Mouse (Mus musculus) CH12.LX (cell line): ENCODE measurements around the gene Drosha. TPM values are rescaled to one million over a fixed set of nuclear protein-coding genes. Genes with fewer than 3 reads are reported as not detected.
"Not testable (repeated sequence)": the region's sequence is repeated elsewhere in the genome, so short reads cannot be mapped to it uniquely, and the experiment has no call there.

Experiments used
- DNase-seq: peaks from one replicate; pipeline ENCODE4 v3.0.0-alpha.2; 2013; ENCODE audit errors: extremely low read depth
- H3K27ac ChIP-seq: 2 replicates; pipeline ENCODE4 v1.5.1; 2012; ENCODE audit warnings: low read depth, mild to moderate bottlenecking, control low read depth, moderate library complexity; ENCODE audit not compliant: insufficient read depth
- H3K27me3 ChIP-seq: replicated peaks from 2 replicates; pipeline ENCODE3; 2012; ENCODE audit warnings: inconsistent platforms
- H3K36me3 ChIP-seq, 2 experiments: replicated peaks in 1 of 2; 2 replicates each; pipeline versions ENCODE3 to v1.6.1; 2012; ENCODE audit warnings: inconsistent platforms in 1 of 2, low read length in 1 of 2, mild to moderate bottlenecking in 1 of 2, mixed read lengths in 1 of 2, moderate library complexity in 1 of 2; ENCODE audit not compliant: control insufficient read depth in 1 of 2, insufficient read depth in 1 of 2
- H3K4me1 ChIP-seq, 2 experiments: 2 replicates each; pipeline ENCODE4 v1.6.1; 2012; ENCODE audit warnings: inconsistent platforms in 1 of 2, moderate library complexity in 1 of 2; ENCODE audit not compliant: insufficient read depth in 2 of 2, control insufficient read depth in 1 of 2
- H3K4me2 ChIP-seq: 2 replicates; pipeline ENCODE4 v1.6.1; 2012; ENCODE audit warnings: low read depth, mild to moderate bottlenecking, control low read depth; ENCODE audit not compliant: poor library complexity, insufficient read depth, severe bottlenecking
- H3K4me3 ChIP-seq, 3 experiments: fragments of 150-350 bp in 1 of 3; sonication (generic) in 1 of 3; replicated peaks in 1 of 3; 2 replicates each; pipeline versions ENCODE3 to v1.5.1; 2011 to 2012; ENCODE audit warnings: low read depth in 2 of 3, low read length in 2 of 3, mild to moderate bottlenecking in 2 of 3, moderate library complexity in 2 of 3, control low read depth in 1 of 3, improper control_type of control experiment in 1 of 3, inconsistent platforms in 1 of 3, mixed read lengths in 1 of 3; ENCODE audit not compliant: poor library complexity in 1 of 3
- H3K79me2 ChIP-seq: replicated peaks from 2 replicates; pipeline ENCODE4 v1.6.1; 2012; ENCODE audit warnings: mild to moderate bottlenecking, moderate library complexity; ENCODE audit not compliant: control insufficient read depth, poor library complexity, insufficient read depth, severe bottlenecking; ENCODE audit errors: extremely low read depth
- H3K9ac ChIP-seq: 2 replicates; pipeline ENCODE4 v1.6.1; 2012; ENCODE audit warnings: low read depth, mild to moderate bottlenecking, control low read depth, moderate library complexity; ENCODE audit not compliant: insufficient read depth
- H3K9me3 ChIP-seq: replicated peaks from 2 replicates; pipeline ENCODE3; 2012; ENCODE audit warnings: low read length, inconsistent platforms, mixed read lengths
- BHLHE40 ChIP-seq: IDR thresholded peaks from 2 replicates; pipeline ENCODE4 v1.6.1; 2011; ENCODE audit warnings: mild to moderate bottlenecking, low read depth, low read length, improper control_type of control experiment
- CHD1 ChIP-seq: IDR thresholded peaks from 2 replicates; pipeline ENCODE4 v1.6.1; 2012; ENCODE audit warnings: low read depth, low read length, improper control_type of control experiment, inconsistent platforms
- E2F4 ChIP-seq: IDR thresholded peaks from 2 replicates; pipeline ENCODE4 v1.6.1; 2011; ENCODE audit warnings: low read depth, low read length, improper control_type of control experiment; ENCODE audit not compliant: insufficient replicate concordance
- EP300 ChIP-seq: IDR thresholded peaks from 2 replicates; pipeline ENCODE4 v1.6.1; 2011; ENCODE audit warnings: low read length, improper control_type of control experiment
- ETS1 ChIP-seq: conservative IDR thresholded peaks from 2 replicates; pipeline ENCODE4 v1.6.1; 2012; ENCODE audit warnings: low read depth, mild to moderate bottlenecking, inconsistent platforms, low read length, improper control_type of control experiment, moderate library complexity
- KAT2A ChIP-seq: IDR thresholded peaks from 2 replicates; pipeline ENCODE4 v1.6.1; 2012; ENCODE audit warnings: low read length, improper control_type of control experiment, inconsistent platforms; ENCODE audit not compliant: insufficient replicate concordance
- MAFK ChIP-seq: IDR thresholded peaks from 2 replicates; pipeline ENCODE4 v1.6.1; 2011; ENCODE audit warnings: low read length, improper control_type of control experiment; ENCODE audit not compliant: insufficient replicate concordance
- MAX ChIP-seq: IDR thresholded peaks from 2 replicates; pipeline ENCODE4 v1.6.1; 2011; ENCODE audit warnings: low read length, improper control_type of control experiment
- MEF2A ChIP-seq: IDR thresholded peaks from 2 replicates; pipeline ENCODE4 v1.6.1; 2014; ENCODE audit warnings: low read depth, mild to moderate bottlenecking, inconsistent platforms, low read length, improper control_type of control experiment, borderline replicate concordance
- POLR2A ChIP-seq: IDR thresholded peaks from 2 replicates; pipeline ENCODE4 v1.6.1; 2011; ENCODE audit warnings: low read depth, mild to moderate bottlenecking, improper control_type of control experiment, low read length
- SIN3A ChIP-seq: IDR thresholded peaks from 2 replicates; pipeline ENCODE4 v1.6.1; 2012; ENCODE audit warnings: low read length, improper control_type of control experiment, inconsistent platforms
- SMC3 ChIP-seq: IDR thresholded peaks from 2 replicates; pipeline ENCODE4 v1.6.1; 2011; ENCODE audit warnings: low read depth, low read length, improper control_type of control experiment
- TBP ChIP-seq: conservative IDR thresholded peaks from 2 replicates; pipeline ENCODE4 v1.6.1; 2011; ENCODE audit warnings: low read depth, low read length, improper control_type of control experiment
- UBTF ChIP-seq: IDR thresholded peaks from 2 replicates; pipeline ENCODE4 v1.6.1; 2012; ENCODE audit warnings: low read depth, mild to moderate bottlenecking, inconsistent platforms, low read length, improper control_type of control experiment, moderate library complexity
- USF1 ChIP-seq: IDR thresholded peaks from 2 replicates; pipeline ENCODE4 v1.6.1; 2014; ENCODE audit warnings: low read depth, mild to moderate bottlenecking, inconsistent platforms, low read length, improper control_type of control experiment
- ZC3H11A ChIP-seq: IDR thresholded peaks from 2 replicates; pipeline ENCODE4 v1.6.1; 2012; ENCODE audit warnings: low read depth, mild to moderate bottlenecking, inconsistent platforms, low read length, improper control_type of control experiment
- ZKSCAN1 ChIP-seq: IDR thresholded peaks from 2 replicates; pipeline ENCODE4 v1.6.1; 2012; ENCODE audit warnings: low read depth, inconsistent platforms, low read length, improper control_type of control experiment, borderline replicate concordance
- dilution Hi-C: fragments of 300-500 bp; cut with MboI; formaldehyde crosslinking; loops from 2 replicates; pipeline ENCODE4 v1.14.3; 2020; ENCODE audit warnings: low sequenced_read_pairs; ENCODE audit not compliant: extremely low pct_unique_long_range_greater_than_20kb, extremely low pct_ligation_motif_present
- in situ Hi-C: fragments of 300-500 bp; cut with MboI; formaldehyde crosslinking; loops from 3 replicates; pipeline ENCODE4 v1.14.3; 2019; ENCODE audit warnings: low sequenced_read_pairs, low pct_ligation_motif_present, low pct_unique_long_range_greater_than_20kb, mixed read lengths
- polyA plus RNA-seq: library from polyadenylated mRNA; unstranded; fragments of >175 nt; gene quantifications from 2 replicates; pipeline ENCODE4 v1.2.1, GENCODE M21; 2012; ENCODE audit warnings: low read depth; ENCODE audit not compliant: insufficient read length
- total RNA-seq, 2 experiments: library from RNA; depleted of rRNA; stranded (reverse); fragments of 300-350 nt in 1 of 2; fragments of >200 nt in 1 of 2; gene quantifications; 2 replicates each; pipeline ENCODE4 v1.2.3; 2012 to 2014

Gene Drosha
- total and polyA plus RNA-seq, 3 experiments: 23.4 to 81.9 (median 24.8) TPM

DNA sequence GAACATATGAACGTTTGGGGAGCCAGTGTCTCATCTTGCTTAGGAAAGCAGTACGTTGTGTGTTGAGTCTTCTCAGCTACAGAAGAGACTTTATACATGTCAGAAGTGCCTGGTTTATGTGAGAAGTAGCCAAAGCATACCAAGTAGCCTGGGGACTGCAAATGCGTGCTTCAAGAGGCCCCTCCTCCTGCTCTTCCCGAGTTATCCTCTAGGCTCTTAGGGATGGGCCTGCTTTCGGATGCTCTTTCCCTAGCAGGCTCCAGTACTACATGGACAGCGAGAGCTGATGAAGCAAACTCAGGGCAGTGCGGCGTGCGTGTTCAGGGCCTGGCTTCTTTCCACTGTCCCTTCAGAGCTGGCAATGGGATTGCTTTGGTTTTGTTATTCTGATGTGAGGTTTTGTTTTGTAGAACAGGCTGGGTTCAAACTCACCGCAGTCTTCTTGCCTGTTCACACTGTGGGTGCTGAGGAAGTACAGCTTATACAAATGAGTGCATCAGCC lies 91.8 kb downstream of the Drosha start:
- Histone ChIP-seq H3K27me3 (no peaks in the 10 kb centered on the region), H3K4me2 (no peak overlapping the region), H3K4me3 (no peak overlapping the region), H3K27ac (no peak overlapping the region), H3K4me1 (no peaks in the 10 kb centered on the region), H3K79me2 (no peaks in the 10 kb centered on the region), H3K9ac (no peak overlapping the region), H3K9me3 (no peaks in the 10 kb centered on the region), H3K36me3 (peaks cover 53 to 87% of the 10 kb centered on the region in 2 experiments)
- dilution Hi-C loops (no loop called here), in situ Hi-C loops (no loop called here)
- TF ChIP-seq SIN3A: no peak
- TF ChIP-seq TBP: no peak
- no peak for TF ChIP-seq ETS1
- no peak for TF ChIP-seq MAFK
- no peak for DNase-seq

- H3K27me3 ChIP-seq, H3K4me3 ChIP-seq, dilution Hi-C loops, H3K9me3 ChIP-seq, H3K4me2 ChIP-seq, in situ Hi-C loops, H3K4me1 ChIP-seq, H3K79me2 ChIP-seq, H3K9ac ChIP-seq, H3K27ac ChIP-seq, DNase-seq: not testable (repeated sequence)
- H3K36me3 ChIP-seq: peaks cover 56 to 90% of the 10 kb centered on the region in 2 experiments
These were observed 94.8 kb downstream of the Drosha start for GRCm38 (mm10) chr15:12919326-12919966.

- Histone ChIP-seq H3K4me2 (no peak overlapping the region), H3K9ac (no peak overlapping the region), H3K27me3 (no peaks in the 10 kb centered on the region), H3K4me3 (no peak overlapping the region), H3K27ac (no peak overlapping the region), H3K79me2 (no peaks in the 10 kb centered on the region), H3K4me1 (no peaks in the 10 kb centered on the region), H3K36me3 (peaks cover 57 to 92% of the 10 kb centered on the region in 2 experiments), H3K9me3 (no peaks in the 10 kb centered on the region)
- in situ Hi-C loops (no loop called here), dilution Hi-C loops (no loop called here)
- TF ChIP-seq ZKSCAN1: no peak
- no peak for TF ChIP-seq MEF2A
- no peak for TF ChIP-seq ZC3H11A
- TF ChIP-seq KAT2A: no peak
- TF ChIP-seq MAX: no peak
- no peak for TF ChIP-seq CHD1
- no peak for TF ChIP-seq BHLHE40
- TF ChIP-seq EP300: no peak
- no peak for TF ChIP-seq POLR2A
- no peak for TF ChIP-seq USF1
- no peak for TF ChIP-seq UBTF
- TF ChIP-seq E2F4: no peak
- no peak for TF ChIP-seq SMC3
- no peak for DNase-seq
These were observed 95.6 kb downstream of the Drosha start for GRCm38 (mm10) chr15:12919967-12920870.
